Mouse (Mus musculus): ENCODE results near the gene Gm45234. TPM values are rescaled to one million over a fixed set of nuclear protein-coding genes. Genes with fewer than 3 reads are reported as not detected.

The Gm45234 gene
- polyA plus RNA-seq, 1 experiment from 2014 or later = 0.13 TPM

DNA sequence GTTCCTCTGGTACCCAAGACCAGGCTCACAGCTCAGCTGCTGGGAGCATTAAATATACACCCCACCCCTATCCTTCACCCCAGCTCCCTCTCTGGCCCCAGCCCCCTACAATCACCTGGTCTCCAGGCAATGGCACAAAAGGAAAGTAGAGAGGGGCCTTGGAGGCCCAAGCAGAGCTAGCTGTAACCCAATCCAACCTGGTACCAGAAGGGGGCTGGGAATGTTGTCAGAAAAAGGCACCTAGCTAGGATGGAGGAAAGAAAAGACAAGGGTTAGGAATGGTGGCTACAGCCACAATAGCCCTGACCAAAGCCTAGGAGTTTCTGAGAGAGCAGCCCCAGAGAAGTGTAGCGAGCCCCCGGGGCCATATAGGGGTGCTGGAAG is 3.0 kb upstream of the Gm45234 start:
- Histone ChIP-seq H3K4me1 (ENCODE audit: control insufficient read depth, insufficient read depth, low read length) (peaks cover 32% of the 10 kb centered on the region), H3K27ac (replicated peaks; ENCODE audit: low read depth, low read length) (peak overlapping the region; percentile 24; the same call in 1 of the 2 replicates), H3K36me3 (ENCODE audit: control insufficient read depth, insufficient read depth, low read length) (no peaks in the 10 kb centered on the region), H3K9me3 (ENCODE audit: control insufficient read depth, low read length) (no peaks in the 10 kb centered on the region), H3K4me3 (ENCODE audit: low read depth, low read length) (no peak overlapping the region), H3K9ac (ENCODE audit: low read length) (no peak overlapping the region), H3K27me3 (ENCODE audit: control insufficient read depth, insufficient read depth, low read length) (no peaks in the 10 kb centered on the region), H3K4me2 (ENCODE audit: low read depth, severe bottlenecking) (no peak overlapping the region)
- ATAC-seq (ENCODE audit: insufficient number of reproducible peaks, low FRiP score, low TSS enrichment, low read depth) = no peak
- no peak for DNase-seq (ENCODE audit: low spot score)
- 52% methylated on average over 2 of the region's 2 CpGs for WGBS

GRCm38 (mm10) chr6:124757909-124758848 is 2.4 kb upstream of the Gm45234 start:
- Histone ChIP-seq H3K27ac (replicated peaks; ENCODE audit: low read depth, low read length) (peak overlapping the region; percentile 36; the same call in 1 of the 2 replicates), H3K4me2 (ENCODE audit: low read depth, severe bottlenecking) (peak overlapping the region; percentile 80), H3K4me3 (ENCODE audit: low read depth, low read length) (peak overlapping the region; percentile 74), H3K36me3 (ENCODE audit: control insufficient read depth, insufficient read depth, low read length) (no peaks in the 10 kb centered on the region), H3K9ac (ENCODE audit: low read length) (peak overlapping the region; percentile 95), H3K4me1 (ENCODE audit: control insufficient read depth, insufficient read depth, low read length) (peaks cover 32% of the 10 kb centered on the region), H3K9me3 (ENCODE audit: control insufficient read depth, low read length) (no peaks in the 10 kb centered on the region), H3K27me3 (ENCODE audit: control insufficient read depth, insufficient read depth, low read length) (no peaks in the 10 kb centered on the region)
- ATAC-seq (ENCODE audit: insufficient number of reproducible peaks, low FRiP score, low TSS enrichment, low read depth) (no peak), DNase-seq (ENCODE audit: low spot score) (peak; percentile 51)
- 44% methylated on average over 5 of the region's 5 CpGs for WGBS

DNA sequence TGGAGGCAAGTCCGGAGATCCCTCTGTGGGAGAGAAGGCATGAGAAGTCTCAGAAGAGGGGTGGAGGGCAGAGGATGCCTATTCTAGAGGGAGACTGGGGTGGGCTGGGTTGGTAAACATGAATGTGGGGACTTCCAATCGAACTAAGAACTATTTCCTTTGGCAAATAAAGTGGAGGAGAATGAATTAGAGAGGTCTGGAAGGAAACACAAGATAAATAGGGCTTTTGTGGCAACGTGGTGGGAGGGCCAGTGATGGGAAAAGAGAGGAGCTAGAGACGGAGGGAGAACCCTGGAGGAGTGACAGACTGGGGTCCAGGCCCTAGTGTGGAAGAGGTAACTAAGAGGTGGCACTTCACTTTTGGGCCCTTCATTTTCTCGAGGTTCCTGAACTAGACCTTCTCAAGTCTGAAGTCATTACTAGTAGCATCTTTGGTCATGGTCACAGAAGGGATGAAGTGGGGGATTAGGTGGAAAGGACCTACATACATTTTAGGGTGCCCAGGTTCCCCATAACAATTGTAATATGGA is 1.6 kb upstream of the Gm45234 start:
- H3K9me3 ChIP-seq (ENCODE audit: control insufficient read depth, low read length) = no peaks in the 10 kb centered on the region
- ATAC-seq (ENCODE audit: insufficient number of reproducible peaks, low FRiP score, low TSS enrichment, low read depth) (no peak), DNase-seq (ENCODE audit: low spot score) (no peak)
- no peaks in the 10 kb centered on the region for H3K27me3 ChIP-seq (ENCODE audit: control insufficient read depth, insufficient read depth, low read length)
- peaks cover 32% of the 10 kb centered on the region for H3K4me1 ChIP-seq (ENCODE audit: control insufficient read depth, insufficient read depth, low read length)
- no peaks in the 10 kb centered on the region for H3K36me3 ChIP-seq (ENCODE audit: control insufficient read depth, insufficient read depth, low read length)
- H3K4me2 ChIP-seq (ENCODE audit: low read depth, severe bottlenecking) = peak overlapping the region; percentile 80
- WGBS = 11% methylated on average over 5 of the region's 5 CpGs
- peak overlapping the region; percentile 74 for H3K4me3 ChIP-seq (ENCODE audit: low read depth, low read length)
- H3K27ac ChIP-seq (replicated peaks; ENCODE audit: low read depth, low read length) = peak overlapping the region; percentile 98
- peak overlapping the region; percentile 95 for H3K9ac ChIP-seq (ENCODE audit: low read length)

GRCm38 (mm10) chr6:124756652-124757350 is 980 bp upstream of the Gm45234 start:
- WGBS = under 1% methylated on average over 52 of the region's 54 CpGs
- H3K9ac ChIP-seq (ENCODE audit: low read length) = peak overlapping the region; percentile 95
- peak overlapping the region; percentile 98 for H3K27ac ChIP-seq (replicated peaks; ENCODE audit: low read depth, low read length)
- peaks cover 32% of the 10 kb centered on the region for H3K4me1 ChIP-seq (ENCODE audit: control insufficient read depth, insufficient read depth, low read length)
- DNase-seq (ENCODE audit: low spot score) (peak; percentile 91), ATAC-seq (ENCODE audit: insufficient number of reproducible peaks, low FRiP score, low TSS enrichment, low read depth) (peak; percentile 76)
- no peaks in the 10 kb centered on the region for H3K36me3 ChIP-seq (ENCODE audit: control insufficient read depth, insufficient read depth, low read length)
- H3K9me3 ChIP-seq (ENCODE audit: control insufficient read depth, low read length) = no peaks in the 10 kb centered on the region
- peak overlapping the region; percentile 80 for H3K4me2 ChIP-seq (ENCODE audit: low read depth, severe bottlenecking)
- H3K27me3 ChIP-seq (ENCODE audit: control insufficient read depth, insufficient read depth, low read length) = no peaks in the 10 kb centered on the region
- peak overlapping the region; percentile 74 for H3K4me3 ChIP-seq (ENCODE audit: low read depth, low read length)

GRCm38 (mm10) chr6:124755306-124755705 is 515 bp downstream of the Gm45234 start:
- peaks cover 32% of the 10 kb centered on the region for H3K4me1 ChIP-seq (ENCODE audit: control insufficient read depth, insufficient read depth, low read length)
- peak overlapping the region; percentile 74 for H3K4me3 ChIP-seq (ENCODE audit: low read depth, low read length)
- H3K9ac ChIP-seq (ENCODE audit: low read length) = peak overlapping the region; percentile 95
- DNase-seq (ENCODE audit: low spot score) = no peak
- peak overlapping the region; percentile 98; the same call in 1 of the 2 replicates for H3K27ac ChIP-seq (replicated peaks; ENCODE audit: low read depth, low read length)
- no peaks in the 10 kb centered on the region for H3K27me3 ChIP-seq (ENCODE audit: control insufficient read depth, insufficient read depth, low read length)
- no peaks in the 10 kb centered on the region for H3K9me3 ChIP-seq (ENCODE audit: control insufficient read depth, low read length)
- no peak for ATAC-seq (ENCODE audit: insufficient number of reproducible peaks, low FRiP score, low TSS enrichment, low read depth)
- 5% methylated on average over 3 of the region's 3 CpGs for WGBS
- peak overlapping the region; percentile 80 for H3K4me2 ChIP-seq (ENCODE audit: low read depth, severe bottlenecking)
- H3K36me3 ChIP-seq (ENCODE audit: control insufficient read depth, insufficient read depth, low read length) = no peaks in the 10 kb centered on the region

- Histone ChIP-seq H3K36me3 (ENCODE audit: control insufficient read depth, insufficient read depth, low read length) (peaks cover 7% of the 10 kb centered on the region; the same call in 1 of the 2 replicates), H3K9me3 (ENCODE audit: control insufficient read depth, low read length) (no peaks in the 10 kb centered on the region), H3K4me3 (ENCODE audit: low read depth, low read length) (no peak overlapping the region), H3K4me1 (ENCODE audit: control insufficient read depth, insufficient read depth, low read length) (peaks cover 28% of the 10 kb centered on the region), H3K4me2 (ENCODE audit: low read depth, severe bottlenecking) (no peak overlapping the region), H3K9ac (ENCODE audit: low read length) (no peak overlapping the region), H3K27ac (replicated peaks; ENCODE audit: low read depth, low read length) (no peak overlapping the region), H3K27me3 (ENCODE audit: control insufficient read depth, insufficient read depth, low read length) (no peaks in the 10 kb centered on the region)
- DNase-seq (ENCODE audit: low spot score) (no peak), ATAC-seq (ENCODE audit: insufficient number of reproducible peaks, low FRiP score, low TSS enrichment, low read depth) (no peak)
- WGBS = 88% methylated on average over 2 of the region's 2 CpGs
These were observed 2.0 kb downstream of the Gm45234 start for GRCm38 (mm10) chr6:124753861-124754260.

DNA sequence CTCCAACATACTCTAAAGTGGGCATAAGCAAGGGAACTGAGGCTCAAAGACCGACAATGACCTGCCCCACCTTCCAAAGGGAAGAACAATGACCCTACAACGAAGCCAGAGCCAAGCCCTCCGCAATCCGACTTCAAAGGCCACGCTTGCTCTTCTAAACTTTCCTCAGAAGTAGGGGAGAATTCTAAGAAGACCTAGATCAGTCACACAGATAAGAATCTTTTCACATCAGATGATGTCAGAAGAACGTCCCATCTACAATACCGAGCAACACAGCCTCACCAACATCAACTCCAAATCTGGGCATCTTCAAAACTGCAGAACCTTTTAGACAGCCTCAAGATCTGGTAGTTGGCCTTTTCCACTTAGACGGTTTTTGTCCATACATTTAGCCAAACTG is 5.4 kb downstream of the Gm45234 start:
- no peak overlapping the region for H3K9ac ChIP-seq (ENCODE audit: low read length)
- ATAC-seq (ENCODE audit: insufficient number of reproducible peaks, low FRiP score, low TSS enrichment, low read depth) = no peak

More for the DNA sequence above, 5.4 kb downstream of the Gm45234 start:
- peaks cover 27% of the 10 kb centered on the region for H3K4me1 ChIP-seq (ENCODE audit: control insufficient read depth, insufficient read depth, low read length)
- 86% methylated on average over 8 of the region's 8 CpGs for WGBS
- DNase-seq (ENCODE audit: low spot score) = no peak
- no peaks in the 10 kb centered on the region for H3K9me3 ChIP-seq (ENCODE audit: control insufficient read depth, low read length)
- H3K27me3 ChIP-seq (ENCODE audit: control insufficient read depth, insufficient read depth, low read length) = no peaks in the 10 kb centered on the region
- H3K36me3 ChIP-seq (ENCODE audit: control insufficient read depth, insufficient read depth, low read length) = peaks cover 22% of the 10 kb centered on the region
- H3K4me3 ChIP-seq (ENCODE audit: low read depth, low read length) = no peak overlapping the region
- H3K4me2 ChIP-seq (ENCODE audit: low read depth, severe bottlenecking) = no peak overlapping the region
- H3K27ac ChIP-seq (replicated peaks; ENCODE audit: low read depth, low read length) = no peak overlapping the region

Measured in limb, embryonic 11.5 days (tissue).